Mouse (Mus musculus): ENCODE measurements at regions not wholly inside any gene's neighbourhood (a gene's known extent, or its start where the extent isn't known, plus 50 kb on each side); places are given as distances from the start of the nearest gene placed in this dataset.

GRCm38 (mm10) chr16:5307249-5307605 is 51.4 kb upstream of the Eef2kmt start:
- in situ Hi-C loops (cut with MboI, MseI): loop anchor here (5.0 kb wide), 2 partner anchors 100 to 170 kb away; no protein-coding TSS in a partner anchor

- in situ Hi-C loops (cut with MboI, MseI): loop anchor here (5.0 kb wide), 2 partner anchors 101 to 171 kb away; no protein-coding TSS in a partner anchor
These were observed 50.9 kb upstream of the Eef2kmt start for GRCm38 (mm10) chr16:5306588-5307248.
